Mouse (Mus musculus) kidney, embryonic 15.5 days (tissue): Measurements from ENCODE around the gene Srsf2. TPM values are rescaled to one million over a fixed set of nuclear protein-coding genes. Genes with fewer than 3 reads are reported as not detected.

Experiments used
- ATAC-seq: fragments of 200-750 bp; cut with Nextera tagmentation; replicated peaks from 2 replicates; pipeline ENCODE4 v1.8.0; 2017; ENCODE audit warnings: moderate TSS enrichment; ENCODE audit not compliant: low FRiP score
- H3K27ac ChIP-seq: fragments of 300-500 bp; sonication (generic); 2 replicates; pipeline ENCODE4 v1.5.1; 2015; ENCODE audit warnings: mild to moderate bottlenecking, inconsistent platforms
- H3K27me3 ChIP-seq: fragments of 300-500 bp; sonication (generic); 2 replicates; pipeline ENCODE4 v1.6.1; 2015; ENCODE audit warnings: inconsistent platforms
- H3K36me3 ChIP-seq: fragments of 300-500 bp; sonication (generic); 2 replicates; pipeline ENCODE4 v1.6.1; 2015; ENCODE audit warnings: inconsistent platforms
- H3K4me1 ChIP-seq: fragments of 300-500 bp; sonication (generic); 2 replicates; pipeline ENCODE4 v1.6.1; 2015; ENCODE audit warnings: inconsistent platforms
- H3K4me2 ChIP-seq: fragments of 300-500 bp; sonication (generic); 2 replicates; pipeline ENCODE4 v1.6.1; 2015; ENCODE audit warnings: moderate library complexity, mild to moderate bottlenecking, inconsistent platforms
- H3K4me3 ChIP-seq: fragments of 300-500 bp; sonication (generic); replicated peaks from 2 replicates; pipeline ENCODE4 v1.5.1; 2015; ENCODE audit warnings: mild to moderate bottlenecking, inconsistent platforms
- H3K9ac ChIP-seq: fragments of 300-500 bp; sonication (generic); 2 replicates; pipeline ENCODE4 v1.6.1; 2015; ENCODE audit warnings: mild to moderate bottlenecking, inconsistent platforms
- H3K9me3 ChIP-seq: fragments of 300-500 bp; sonication (generic); replicated peaks from 2 replicates; pipeline ENCODE4 v1.6.1; 2016; ENCODE audit warnings: inconsistent platforms
- WGBS: fragments of 180-500 bp; shearing (Covaris S2); methylation state at CpG from one replicate; pipeline ENCODE4 v1.1.7; 2015; ENCODE audit warnings: mixed read lengths; 5-methylcytosine and 5-hydroxymethylcytosine counted together
- polyA plus RNA-seq: library from polyadenylated mRNA; unstranded; fragments of >200 nt; fragmentation: Nextera tagmentation; extraction: Ambion mirVana; gene quantifications from 2 replicates; pipeline ENCODE4 v1.2.1, GENCODE M21; 2015

Srsf2 gene
- polyA plus RNA-seq, 1 experiment from 2014 or later = 810 TPM

DNA sequence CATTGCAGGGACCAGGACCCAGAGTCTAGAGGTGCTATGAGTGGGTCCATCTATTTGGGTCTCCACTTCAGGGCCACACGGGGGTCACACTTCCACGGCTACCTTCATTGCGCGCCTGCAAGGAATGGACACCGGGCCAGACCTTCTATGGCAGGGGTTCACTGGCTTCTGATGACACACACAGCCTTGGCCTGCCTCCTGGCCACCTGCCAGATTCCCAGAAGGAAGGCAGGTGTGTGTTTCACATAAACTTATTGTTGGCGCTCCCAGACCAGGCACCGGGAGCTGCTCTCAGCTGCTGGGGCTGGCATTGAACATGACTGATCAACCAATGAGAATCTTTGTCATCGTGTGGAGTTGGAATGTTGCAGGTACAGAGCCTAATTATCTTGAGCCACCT is 25.6 kb upstream of the Srsf2 start:
- Histone ChIP-seq H3K9ac (no peak overlapping the region), H3K36me3 (peaks cover 18% of the 10 kb centered on the region), H3K27ac (0 out of 2 replicates have a peak overlapping the region, but pooled peaks have one; percentile 13), H3K4me1 (no peaks in the 10 kb centered on the region), H3K4me3 (no peak overlapping the region), H3K27me3 (no peaks in the 10 kb centered on the region), H3K9me3 (no peaks in the 10 kb centered on the region), H3K4me2 (no peak overlapping the region)
- WGBS = 82% methylated on average over 8 of the region's 8 CpGs
- no peak for ATAC-seq

DNA sequence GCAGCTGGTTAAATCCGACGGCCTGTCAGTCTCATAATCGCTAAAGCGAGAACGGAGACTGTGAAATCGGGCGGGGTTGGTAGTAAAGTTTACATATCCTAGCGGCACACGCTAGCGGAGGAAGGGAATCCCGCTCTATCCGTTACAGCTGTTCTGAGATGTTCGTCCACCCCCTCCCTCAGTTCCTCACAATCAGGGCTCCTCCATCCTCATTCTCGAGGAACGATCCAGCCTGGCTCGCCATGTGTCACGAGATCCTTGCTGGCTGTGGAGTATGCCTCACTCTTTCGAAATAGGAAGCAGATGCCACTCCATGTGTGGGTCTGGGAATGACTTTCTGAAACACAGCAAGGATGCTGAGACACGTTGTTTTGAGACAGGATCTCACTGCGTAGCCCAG is 21.1 kb upstream of the Srsf2 start:
- 91% methylated on average over 20 of the region's 20 CpGs for WGBS
- Histone ChIP-seq H3K4me3 (no peak overlapping the region), H3K27me3 (no peaks in the 10 kb centered on the region), H3K36me3 (peaks cover 52% of the 10 kb centered on the region), H3K9me3 (no peaks in the 10 kb centered on the region), H3K4me1 (no peaks in the 10 kb centered on the region), H3K4me2 (no peak overlapping the region), H3K9ac (no peak overlapping the region), H3K27ac (no peak overlapping the region)
- ATAC-seq = no peak

DNA sequence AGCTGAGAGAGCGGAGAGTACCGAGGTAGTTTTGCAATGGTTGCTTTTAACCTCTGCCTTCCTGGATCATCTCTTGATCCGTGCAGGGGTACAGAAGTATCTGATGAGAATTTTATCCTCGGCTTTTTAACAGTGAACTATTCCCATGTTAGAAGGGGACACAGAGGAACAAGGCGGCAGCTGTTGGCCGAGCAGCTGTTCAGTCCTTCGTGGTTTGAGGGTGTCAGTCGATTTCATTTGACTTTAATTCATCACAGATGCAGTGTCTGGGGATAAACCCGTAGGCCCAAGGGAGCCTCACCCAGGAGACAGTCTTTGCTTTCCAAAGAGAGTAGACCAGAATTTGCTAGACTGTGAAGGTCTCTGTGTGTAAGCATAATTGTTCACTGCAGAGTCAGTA is 18.6 kb upstream of the Srsf2 start:
- no peak overlapping the region for H3K27ac ChIP-seq
- no peak overlapping the region for H3K9ac ChIP-seq
- no peaks in the 10 kb centered on the region for H3K27me3 ChIP-seq
- H3K4me3 ChIP-seq = no peak overlapping the region
- no peaks in the 10 kb centered on the region for H3K4me1 ChIP-seq
- peaks cover 73% of the 10 kb centered on the region for H3K36me3 ChIP-seq
- H3K4me2 ChIP-seq = no peak overlapping the region
- WGBS = 91% methylated on average over 9 of the region's 9 CpGs
- no peak for ATAC-seq
- no peaks in the 10 kb centered on the region for H3K9me3 ChIP-seq

DNA sequence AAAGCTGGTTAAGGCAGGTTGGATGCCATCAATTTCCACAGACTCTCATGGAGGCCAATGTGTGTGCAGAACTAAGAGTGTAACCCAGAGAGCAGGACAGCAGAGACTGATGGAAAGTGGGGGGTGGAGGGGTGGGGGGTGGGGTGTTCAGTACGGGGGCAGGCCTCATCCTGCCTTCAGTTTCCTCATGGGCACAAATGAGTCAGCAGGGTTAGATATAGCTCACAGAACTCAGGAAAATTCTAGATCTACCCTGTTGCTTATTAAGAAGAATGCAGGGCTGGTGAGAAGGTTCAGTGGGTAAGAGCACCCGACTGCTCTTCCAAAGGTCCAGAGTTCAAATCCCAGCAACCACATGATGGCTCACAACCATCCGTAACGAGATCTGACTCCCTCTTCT is 16.7 kb upstream of the Srsf2 start:
- WGBS = 87% methylated on average over 4 of the region's 4 CpGs
- peaks cover 82% of the 10 kb centered on the region for H3K36me3 ChIP-seq
- H3K4me2 ChIP-seq = no peak overlapping the region
- H3K9ac ChIP-seq = no peak overlapping the region
- H3K4me3 ChIP-seq = no peak overlapping the region
- no peak for ATAC-seq
- no peaks in the 10 kb centered on the region for H3K27me3 ChIP-seq
- H3K4me1 ChIP-seq = no peaks in the 10 kb centered on the region
- H3K27ac ChIP-seq = no peak overlapping the region
- H3K9me3 ChIP-seq = no peaks in the 10 kb centered on the region

DNA sequence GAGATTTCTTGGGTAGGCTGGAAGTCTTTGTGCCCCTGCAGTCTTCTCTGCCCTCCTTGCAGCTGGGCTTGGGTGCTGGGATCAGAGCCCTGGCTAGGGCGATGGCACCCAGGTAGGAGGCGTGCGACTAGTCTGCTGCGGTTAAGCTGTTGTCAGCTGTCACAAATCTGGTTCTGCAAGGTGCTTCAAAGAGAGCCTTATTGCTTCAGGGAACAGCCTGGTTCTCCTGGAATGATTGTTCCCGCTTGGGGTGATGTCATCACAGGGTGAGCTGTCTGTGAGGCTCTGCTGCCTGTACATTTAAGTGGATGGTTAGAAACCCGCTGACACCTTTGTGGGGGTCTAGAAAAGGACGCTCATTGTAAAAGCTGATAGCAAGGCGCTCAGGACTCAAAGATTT is 16.3 kb upstream of the Srsf2 start:
- Histone ChIP-seq H3K36me3 (peaks cover 80% of the 10 kb centered on the region), H3K4me1 (no peaks in the 10 kb centered on the region), H3K4me2 (no peak overlapping the region), H3K27me3 (no peaks in the 10 kb centered on the region), H3K9ac (no peak overlapping the region), H3K27ac (no peak overlapping the region), H3K4me3 (no peak overlapping the region), H3K9me3 (no peaks in the 10 kb centered on the region)
- no peak for ATAC-seq
- 79% methylated on average over 8 of the region's 8 CpGs for whole genome bisulfite sequencing

DNA sequence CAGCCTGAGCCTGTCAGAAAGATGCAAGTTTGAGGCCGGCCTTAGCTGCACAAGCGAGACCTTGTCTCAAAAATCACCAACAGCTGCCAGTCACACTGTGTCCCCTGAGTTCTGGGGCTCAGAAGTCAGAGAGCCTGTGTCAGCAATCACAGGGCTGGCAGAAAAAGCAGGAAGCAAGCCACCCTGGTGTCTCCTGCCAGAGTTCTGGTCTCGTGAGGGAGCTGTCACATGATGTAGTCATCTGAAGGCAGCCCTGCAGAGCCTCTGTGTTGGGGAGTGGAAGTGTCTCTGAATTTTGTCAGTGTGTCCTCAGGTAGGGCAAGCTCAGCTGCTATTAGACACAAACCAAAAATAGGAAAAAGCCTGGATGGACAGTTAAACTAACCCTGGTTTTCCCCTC is 15.2 kb upstream of the Srsf2 start:
- Histone ChIP-seq H3K9me3 (no peaks in the 10 kb centered on the region), H3K4me1 (no peaks in the 10 kb centered on the region), H3K27ac (no peak overlapping the region), H3K27me3 (no peaks in the 10 kb centered on the region), H3K4me3 (no peak overlapping the region), H3K9ac (no peak overlapping the region), H3K36me3 (peaks cover 80% of the 10 kb centered on the region), H3K4me2 (no peak overlapping the region)
- no peak for ATAC-seq
- 79% methylated on average over 3 of the region's 3 CpGs for WGBS

DNA sequence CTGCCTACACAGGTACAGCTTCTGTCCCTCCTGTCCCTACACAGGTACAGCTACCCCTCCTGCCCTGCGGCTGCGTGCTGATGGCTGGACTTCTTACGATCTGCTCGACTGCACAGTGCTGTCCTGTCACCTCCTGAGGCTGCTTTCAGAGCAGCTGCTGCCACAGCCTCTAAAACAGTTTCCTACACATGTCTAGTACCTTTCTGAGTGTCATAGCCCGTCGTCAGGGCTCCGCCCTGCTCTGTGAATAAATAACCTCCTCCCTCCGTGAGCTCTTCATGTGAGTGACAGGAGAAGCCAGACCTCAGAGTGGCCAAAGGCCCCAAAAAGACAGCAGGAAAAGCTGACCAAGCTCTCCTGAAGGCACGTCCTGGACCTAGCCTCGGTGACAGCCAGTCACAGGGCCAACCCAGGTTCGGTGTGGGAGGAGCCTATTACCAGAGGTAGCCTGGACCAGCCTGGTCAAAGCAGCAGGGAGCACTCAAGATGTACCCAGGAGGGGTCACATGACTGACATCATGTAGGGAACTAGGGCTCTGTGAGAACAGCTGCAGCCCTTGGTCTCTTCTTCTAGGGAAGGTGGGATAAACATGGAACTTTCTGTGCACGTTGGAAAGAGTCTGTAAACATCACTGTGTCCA is 13.2 kb upstream of the Srsf2 start:
- H3K4me3 ChIP-seq = no peak overlapping the region
- no peaks in the 10 kb centered on the region for H3K9me3 ChIP-seq
- no peak overlapping the region for H3K9ac ChIP-seq
- peaks cover 82% of the 10 kb centered on the region for H3K36me3 ChIP-seq
- no peaks in the 10 kb centered on the region for H3K27me3 ChIP-seq
- 69% methylated on average over 12 of the region's 12 CpGs for WGBS
- H3K4me2 ChIP-seq = no peak overlapping the region
- H3K27ac ChIP-seq = no peak overlapping the region
- peak; percentile 40; the same call in 1 of the 2 replicates for ATAC-seq
- no peaks in the 10 kb centered on the region for H3K4me1 ChIP-seq

DNA sequence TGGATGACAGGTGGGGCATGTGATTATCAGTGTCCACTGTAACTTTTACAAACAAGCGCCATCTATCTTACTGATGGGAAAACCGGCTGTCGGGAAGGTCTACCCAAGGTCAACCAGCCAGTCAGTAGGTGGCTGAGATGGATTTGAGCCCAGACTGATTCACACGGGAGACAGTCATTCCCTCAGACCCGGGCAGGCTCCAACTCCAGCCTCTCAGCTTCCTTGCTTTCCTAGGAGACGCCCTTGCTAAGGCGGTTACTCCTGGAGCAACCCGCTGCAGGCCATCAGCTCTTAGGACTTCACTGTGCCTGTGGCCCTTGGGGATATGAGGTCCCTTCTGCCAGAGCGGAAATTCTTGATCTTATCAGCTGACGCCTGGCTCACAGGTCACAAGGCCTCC is 11.6 kb upstream of the Srsf2 start:
- no peaks in the 10 kb centered on the region for H3K9me3 ChIP-seq
- no peak for ATAC-seq
- no peak overlapping the region for H3K27ac ChIP-seq
- H3K36me3 ChIP-seq = peaks cover 91% of the 10 kb centered on the region
- no peak overlapping the region for H3K4me3 ChIP-seq
- H3K9ac ChIP-seq = no peak overlapping the region
- no peaks in the 10 kb centered on the region for H3K4me1 ChIP-seq
- H3K4me2 ChIP-seq = no peak overlapping the region
- no peaks in the 10 kb centered on the region for H3K27me3 ChIP-seq
- WGBS = 74% methylated on average over 10 of the region's 10 CpGs

DNA sequence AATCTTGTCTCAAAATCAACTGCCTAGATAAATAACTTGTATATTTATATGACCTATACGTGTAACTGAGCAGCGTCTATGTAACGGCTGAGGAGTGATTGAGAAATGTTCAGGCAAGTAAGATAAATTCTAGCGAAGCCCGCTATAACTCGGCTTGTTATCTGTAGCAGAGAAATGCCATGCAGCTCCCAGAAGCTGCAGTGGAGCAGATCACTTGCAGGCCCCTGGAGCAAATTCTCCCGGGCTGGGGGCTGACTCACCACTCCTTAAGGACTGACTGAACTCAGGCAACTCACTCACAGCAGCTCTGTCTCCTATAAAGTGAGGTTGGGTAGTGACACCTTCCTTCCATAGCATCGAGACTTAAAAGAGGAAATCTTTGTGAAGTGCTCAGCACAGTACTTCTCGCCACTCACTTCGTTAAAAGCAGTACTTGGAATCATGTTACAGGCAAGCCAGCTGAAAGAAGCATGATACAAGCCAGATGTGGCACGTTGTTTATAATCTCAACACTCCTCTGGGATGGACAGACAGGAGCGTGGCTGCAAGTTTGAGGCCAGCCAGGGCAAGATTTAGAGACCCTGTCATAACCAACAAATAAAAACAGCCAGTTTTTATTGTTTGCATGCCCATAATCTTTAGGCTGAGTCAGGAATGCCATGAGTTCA is 4.4 kb upstream of the Srsf2 start:
- no peak overlapping the region for H3K4me3 ChIP-seq
- H3K27ac ChIP-seq = no peak overlapping the region
- no peak for ATAC-seq
- H3K4me1 ChIP-seq = peaks cover 13% of the 10 kb centered on the region
- H3K9me3 ChIP-seq = no peaks in the 10 kb centered on the region
- H3K27me3 ChIP-seq = no peaks in the 10 kb centered on the region
- no peak overlapping the region for H3K9ac ChIP-seq
- 72% methylated on average over 12 of the region's 12 CpGs for WGBS
- H3K4me2 ChIP-seq = no peak overlapping the region
- peaks cover 60% of the 10 kb centered on the region for H3K36me3 ChIP-seq

DNA sequence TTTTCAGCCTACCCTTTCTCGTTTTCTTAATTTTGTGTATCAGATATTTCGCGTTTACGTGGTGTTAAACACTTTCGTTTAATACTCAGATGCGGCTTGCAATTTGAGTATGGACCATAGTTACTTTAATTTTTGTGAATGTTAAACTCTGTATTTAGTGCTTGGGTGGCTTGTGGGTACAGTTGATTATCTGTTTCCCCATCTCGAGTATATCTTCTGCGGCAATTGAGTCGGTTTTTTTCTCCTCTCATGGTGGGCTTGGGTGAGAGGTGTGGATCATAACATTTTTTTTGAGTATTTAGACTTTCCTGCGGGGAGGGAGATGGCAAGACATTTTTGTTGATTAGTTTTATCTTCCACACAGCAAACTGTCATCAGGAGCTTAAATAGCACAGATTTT is 1.4 kb upstream of the Srsf2 start:
- peak overlapping the region; percentile 100; the same call in 1 of the 2 replicates for H3K27ac ChIP-seq
- 30% methylated on average over 10 of the region's 10 CpGs for WGBS
- H3K9me3 ChIP-seq = no peaks in the 10 kb centered on the region
- H3K36me3 ChIP-seq = peaks cover 55% of the 10 kb centered on the region
- peak overlapping the region; percentile 70 for H3K4me2 ChIP-seq
- peaks cover 22% of the 10 kb centered on the region for H3K4me1 ChIP-seq
- H3K9ac ChIP-seq = peak overlapping the region; percentile 68
- ATAC-seq = no peak
- no peaks in the 10 kb centered on the region for H3K27me3 ChIP-seq
- peak overlapping the region; percentile 81 for H3K4me3 ChIP-seq

DNA sequence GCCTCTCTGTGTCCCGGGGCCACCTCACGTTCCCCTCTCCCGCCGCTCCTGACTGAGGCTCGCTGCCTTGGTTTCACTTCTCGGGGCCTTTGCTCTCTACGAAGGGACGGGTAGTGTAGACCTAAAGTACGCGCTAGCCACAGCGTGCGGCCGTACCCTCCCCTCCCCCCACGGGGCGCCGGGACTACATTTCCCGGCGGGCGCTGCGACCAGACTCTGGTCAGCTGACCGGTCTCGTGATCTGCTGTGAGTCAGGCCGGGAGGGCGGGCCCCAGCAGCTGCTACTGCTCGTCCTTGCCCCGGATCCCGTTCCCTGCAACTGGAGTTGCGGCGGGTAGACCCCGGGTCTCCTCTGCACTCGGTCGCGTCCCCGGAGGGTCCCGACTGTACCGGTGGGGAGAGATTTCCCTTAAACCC is 626 bp upstream of the Srsf2 start:
- Histone ChIP-seq H3K9ac (peak overlapping the region; percentile 68), H3K4me3 (peak overlapping the region; percentile 81), H3K4me1 (peaks cover 29% of the 10 kb centered on the region), H3K27me3 (no peaks in the 10 kb centered on the region), H3K36me3 (peaks cover 55% of the 10 kb centered on the region), H3K9me3 (no peaks in the 10 kb centered on the region), H3K27ac (peak overlapping the region; percentile 100), H3K4me2 (peak overlapping the region; percentile 70)
- ATAC-seq = peak; percentile 91
- under 1% methylated on average over 36 of the region's 36 CpGs for WGBS

DNA sequence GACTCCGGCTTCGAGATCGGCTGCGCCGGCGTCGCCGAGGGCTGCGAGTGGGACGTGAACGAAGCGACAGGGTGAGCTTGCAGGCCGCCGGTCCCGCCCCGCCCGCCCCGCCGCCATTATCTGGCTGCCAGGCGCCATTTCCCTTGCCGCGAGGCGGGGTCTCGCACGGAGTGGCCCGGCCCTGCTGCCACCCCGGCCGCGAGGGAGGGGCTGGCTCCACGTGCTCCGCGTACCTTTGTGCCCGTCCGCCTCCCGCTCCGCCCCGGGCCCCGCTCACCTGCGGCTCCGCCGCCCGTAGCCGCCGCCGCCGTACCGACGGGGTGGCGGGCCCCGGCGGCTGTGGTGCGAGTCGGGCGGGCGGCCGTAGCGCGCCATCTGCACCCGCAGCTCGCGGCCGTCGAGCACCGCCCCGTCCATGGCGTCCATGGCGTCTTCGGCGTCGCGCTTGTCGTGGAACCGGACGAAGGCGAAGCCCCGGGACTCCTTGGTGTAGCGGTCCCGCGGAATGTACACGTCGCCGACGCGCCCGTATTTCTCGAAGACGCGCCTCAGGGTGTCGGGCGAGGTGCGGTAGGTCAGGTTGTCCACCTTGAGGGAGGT is 503 bp downstream of the Srsf2 start, which contains the start of gene Mfsd11:
Gene Mfsd11, plus strand, starts transcription at position 150 of the 600 bp plus-strand sequence.
- Histone ChIP-seq H3K27me3 (no peaks in the 10 kb centered on the region), H3K4me3 (peak within 1 kb of the TSS; percentile 81), H3K27ac (peak within 1 kb of the TSS; percentile 100), H3K9ac (peak within 1 kb of the TSS; percentile 99), H3K36me3 (peaks cover 58% of the 10 kb centered on the region), H3K4me1 (peaks cover 33% of the 10 kb centered on the region), H3K9me3 (no peaks in the 10 kb centered on the region), H3K4me2 (peak within 1 kb of the TSS; percentile 81)
- under 1% methylated on average over 81 of the region's 91 CpGs for WGBS
- peak; percentile 68 for ATAC-seq
